18 mouse cellular contexts compared by ENCODE assay signal in genomic region chr1:155596576-155596975, GRCm38 (mm10).
"Had no signal": no experiment of that assay in that cellular context is flagged by ENCODE, and none has a peak within 500 bp of the region (broad histone marks: within the 10 kb centered on the region; RNA-seq: fewer than 3 reads in every experiment).

No protein-coding gene starts in this region.

- H3K4me3 ChIP-seq: midbrain, embryonic 10.5 days; midbrain, embryonic 12.5 days; myocyte; neural tube, embryonic 13.5 days; neural tube, embryonic 15.5 days had no signal

- H3K4me1 ChIP-seq: midbrain, embryonic 10.5 days; midbrain, embryonic 12.5 days; neural tube, embryonic 13.5 days; neural tube, embryonic 15.5 days had no signal

- H3K9ac ChIP-seq: lung, embryonic 14.5 days; midbrain, embryonic 12.5 days; neural tube, embryonic 13.5 days; neural tube, embryonic 15.5 days had no signal

- ATAC-seq: midbrain, embryonic 16.5 days had no signal

- H3K9me3 ChIP-seq: midbrain, embryonic 10.5 days; midbrain, embryonic 12.5 days; neural tube, embryonic 13.5 days; neural tube, embryonic 15.5 days had no signal

- H3K27ac ChIP-seq: midbrain, embryonic 10.5 days; midbrain, embryonic 12.5 days; neural tube, embryonic 13.5 days; neural tube, embryonic 15.5 days had no signal

- H3K4me2 ChIP-seq: lung, embryonic 14.5 days; midbrain, embryonic 12.5 days; neural tube, embryonic 13.5 days; neural tube, embryonic 15.5 days had no signal

- DNase-seq: lung, embryonic 14.5 days; lung, postnatal 10 days; lung, postnatal 4 days; midbrain, embryonic 14.5 days; retina, postnatal 1 day; right cerebral cortex, adult 18-20 months; right cerebral cortex, postnatal 25 days; right cerebral cortex, postnatal 4 days; spleen, adult 18-20 months; thymus, adult 18-20 months; thymus, postnatal 14 days; thymus, postnatal 36 days had no signal

- H3K27me3 ChIP-seq: midbrain, embryonic 12.5 days; neural tube, embryonic 13.5 days; neural tube, embryonic 15.5 days had no signal

- H3K36me3 ChIP-seq: midbrain, embryonic 10.5 days; midbrain, embryonic 12.5 days; neural tube, embryonic 13.5 days; neural tube, embryonic 15.5 days had no signal
